Mouse (Mus musculus) adipocyte (in vitro differentiated cells): ENCODE results near the gene Plekhg6.

Experiments
- DNase-seq: peaks from one replicate; pipeline ENCODE4 v3.0.0-alpha.2; 2016; ENCODE audit warnings: low spot score

Plekhg6 gene

GRCm38 (mm10) chr6:125353655-125354054 is 26.9 kb downstream of the Plekhg6 start:
- DNase-seq: no peak

DNA sequence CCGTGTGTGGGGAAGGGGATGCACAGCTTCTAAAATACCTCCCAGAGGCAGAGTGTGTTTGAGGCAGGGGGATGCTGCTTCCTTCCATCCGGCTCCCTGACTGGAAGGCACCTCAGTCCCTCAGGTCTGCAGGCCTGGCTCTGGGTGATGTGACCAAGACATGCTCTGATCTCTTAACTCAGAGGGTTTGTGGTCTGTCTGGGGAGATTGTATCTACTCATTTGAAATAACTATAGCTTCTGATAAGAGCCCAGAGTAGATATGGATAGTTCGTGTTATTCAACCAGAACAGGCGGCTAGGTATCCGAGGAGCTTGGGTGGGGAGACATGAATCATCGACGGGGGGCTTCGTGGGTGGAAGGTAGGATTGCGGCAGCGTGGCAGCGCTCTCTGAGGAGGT is 27.4 kb downstream of the Plekhg6 start:
- DNase-seq: no peak

GRCm38 (mm10) chr6:125352811-125353210 is 27.8 kb downstream of the Plekhg6 start:
- DNase-seq: peak; percentile 55

DNA sequence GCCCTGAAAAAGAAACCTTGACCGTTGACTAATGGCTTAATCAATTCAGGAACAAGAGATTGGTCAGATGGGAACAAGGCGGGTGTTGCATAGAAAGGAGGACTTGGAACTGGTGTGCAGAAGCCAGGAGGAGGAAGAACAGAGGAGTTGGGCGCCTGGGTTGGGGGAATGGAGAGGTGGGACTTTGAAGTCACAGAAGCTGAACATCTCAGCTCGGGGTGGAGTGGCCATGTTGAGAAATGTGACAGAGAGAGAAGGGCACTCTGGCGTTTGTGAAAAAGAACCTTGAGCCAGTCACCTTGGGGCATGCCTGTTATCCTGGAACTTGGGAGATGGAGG is 28.6 kb downstream of the Plekhg6 start:
- DNase-seq: no peak

DNA sequence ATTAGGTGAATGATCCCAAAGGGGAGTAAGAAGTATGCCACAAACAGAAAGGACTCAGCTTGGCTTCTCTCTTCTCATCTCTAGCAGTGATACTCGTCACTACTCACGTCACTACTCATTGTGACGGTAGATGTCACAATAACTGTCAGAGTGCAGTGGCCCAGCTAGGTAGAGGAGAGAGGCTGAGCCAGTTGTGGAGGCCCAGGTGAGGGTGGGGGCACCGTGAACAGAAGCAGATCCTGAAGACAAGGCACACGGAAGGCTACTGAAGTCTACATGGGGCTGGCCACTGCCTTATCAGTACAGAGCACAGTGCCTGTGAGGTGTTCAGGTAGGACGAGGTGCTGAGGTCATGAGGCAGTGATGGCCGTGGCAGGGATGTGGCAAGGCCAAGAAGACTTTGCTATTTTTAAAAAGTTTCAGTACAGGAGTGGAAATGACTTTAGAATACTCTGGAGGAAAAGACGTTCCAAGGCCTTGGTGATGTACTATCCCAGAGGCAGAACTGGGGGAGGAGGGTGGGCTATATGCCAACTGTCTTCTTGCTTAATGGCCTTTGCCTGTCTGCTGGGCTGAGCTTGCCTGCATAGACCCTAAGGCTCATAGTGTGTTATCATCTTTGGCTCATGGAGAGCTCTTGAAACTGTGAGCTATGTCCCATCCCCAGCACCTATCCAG is 29.1 kb downstream of the Plekhg6 start:
- DNase-seq: peak; percentile 83

DNA sequence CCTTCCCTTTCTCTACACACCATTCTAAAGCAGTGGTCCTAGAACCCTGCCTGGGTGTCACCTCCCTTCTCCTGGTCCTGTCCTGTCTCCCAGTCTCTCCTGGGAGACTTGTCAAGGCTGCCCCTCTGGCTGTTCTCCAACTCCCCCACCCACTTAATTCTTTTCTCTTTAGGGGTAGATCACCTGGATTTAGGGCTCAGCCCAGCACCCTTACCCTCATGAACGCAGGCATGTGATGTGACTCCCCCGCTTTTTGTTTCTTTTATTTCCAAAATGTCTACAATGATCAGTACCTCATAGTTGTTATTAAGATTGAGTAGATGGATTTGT is 29.6 kb downstream of the Plekhg6 start:
- no peak for DNase-seq

- DNase-seq: peak; percentile 55
Measured at GRCm38 (mm10) chr6:125350231-125350994, 30.2 kb downstream of the Plekhg6 start.

DNA sequence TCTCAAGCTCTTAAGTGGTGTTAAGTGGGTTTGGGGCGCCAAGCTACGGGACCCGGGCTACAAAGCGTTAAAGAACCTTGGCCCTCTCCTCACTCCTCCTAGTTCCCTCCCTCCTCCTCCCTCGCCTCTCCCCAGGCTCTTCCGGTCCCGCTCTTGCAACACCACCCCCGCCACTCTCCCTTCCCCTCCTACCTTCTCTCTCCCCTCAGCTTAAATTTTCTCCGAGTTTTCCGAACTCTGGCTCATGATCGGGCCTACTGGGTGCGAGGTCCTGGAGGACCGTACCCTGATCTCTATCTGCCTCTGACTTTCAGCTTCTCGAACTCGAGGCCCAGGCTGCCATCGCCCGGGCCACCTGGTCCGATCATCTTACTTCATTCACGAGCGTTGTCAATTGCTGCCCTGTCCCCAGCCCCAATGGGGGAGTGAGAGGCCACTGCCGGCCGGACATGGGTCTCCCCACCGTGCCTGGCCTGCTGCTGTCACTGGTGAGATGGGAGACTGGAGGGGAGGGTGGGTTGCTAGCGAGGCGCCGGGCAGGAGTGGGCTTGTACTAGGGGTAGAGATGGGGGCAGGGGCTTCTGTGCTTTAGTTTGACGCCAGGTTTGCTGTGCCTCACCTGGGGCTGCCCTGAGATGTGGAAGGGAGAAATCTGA is 30.9 kb downstream of the Plekhg6 start:
- peak; percentile 94 for DNase-seq

- peak; percentile 72 for DNase-seq
Measured at GRCm38 (mm10) chr6:125348721-125349574, 31.6 kb downstream of the Plekhg6 start, which contains the start of gene Tnfrsf1a. Tnfrsf1a (plus strand) TSS chr6:125349362.

- DNase-seq: no peak
Measured at GRCm38 (mm10) chr6:125346029-125346428, 34.6 kb downstream of the Plekhg6 start.

DNA sequence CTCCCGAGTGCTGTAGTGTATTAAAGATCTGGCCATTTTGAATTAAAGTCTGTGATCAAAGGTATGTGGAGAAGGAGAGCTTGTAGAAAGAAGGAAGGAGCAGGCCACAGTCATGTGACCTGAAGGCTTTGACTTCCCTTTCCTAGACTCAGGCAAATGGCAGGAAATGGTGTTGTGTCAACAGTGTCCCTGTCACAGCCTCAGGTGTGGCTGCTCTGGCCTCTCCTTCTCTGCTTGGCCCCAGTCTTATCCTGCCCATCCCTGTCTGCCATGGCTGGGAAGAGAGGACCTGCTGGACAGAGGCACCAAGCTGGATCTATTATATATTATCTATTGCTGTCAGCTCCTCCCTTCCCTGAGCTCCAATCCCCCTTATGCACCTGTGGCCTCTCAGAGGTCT is 35.0 kb downstream of the Plekhg6 start:
- DNase-seq: no peak

DNA sequence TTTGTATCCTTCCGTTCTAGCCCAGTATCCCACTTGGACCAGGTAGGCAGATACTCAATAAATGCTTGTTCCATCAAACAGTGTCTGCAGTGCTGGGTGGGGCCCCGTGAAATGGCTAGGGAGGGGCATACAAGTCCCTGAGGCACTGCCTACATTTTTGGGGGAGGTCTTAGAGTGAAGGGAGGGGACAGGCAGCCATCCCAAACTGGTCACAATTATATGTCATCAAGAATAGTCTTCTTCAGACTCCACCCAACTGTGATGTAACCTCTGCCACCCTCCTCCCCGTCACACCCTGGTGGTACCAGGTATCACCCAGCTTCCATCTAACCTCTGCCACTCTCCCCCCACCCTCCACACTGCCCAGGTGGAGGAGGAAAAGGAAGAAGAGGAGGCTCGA is 35.7 kb downstream of the Plekhg6 start:
- DNase-seq: no peak

GRCm38 (mm10) chr6:125344084-125344483 is 36.5 kb downstream of the Plekhg6 start:
- DNase-seq: peak; percentile 97

- DNase-seq: peak; percentile 56
Measured at GRCm38 (mm10) chr6:125342198-125342597, 38.4 kb downstream of the Plekhg6 start.

DNA sequence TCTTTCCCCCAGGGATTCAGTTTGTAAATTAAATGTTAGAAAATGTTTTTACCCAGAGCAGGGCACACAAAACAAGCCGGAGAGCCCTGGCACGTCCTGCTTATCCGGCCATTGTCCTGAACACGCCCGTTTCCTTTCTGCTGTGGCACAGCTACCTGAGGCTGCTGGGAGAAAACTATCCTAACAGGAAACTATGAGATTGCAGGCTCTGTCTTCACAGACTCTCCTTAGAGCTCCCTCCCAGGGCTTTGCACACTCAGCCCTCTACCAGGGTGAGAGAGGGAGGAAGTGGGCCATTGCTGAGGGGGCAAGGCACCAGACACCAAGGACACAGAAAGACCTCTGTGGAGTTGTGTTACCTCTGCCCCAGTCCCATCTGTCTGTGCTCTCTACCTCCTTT is 40.3 kb downstream of the Plekhg6 start:
- DNase-seq: no peak

GRCm38 (mm10) chr6:125338791-125339660 is 41.6 kb downstream of the Plekhg6 start:
- DNase-seq: no peak

DNA sequence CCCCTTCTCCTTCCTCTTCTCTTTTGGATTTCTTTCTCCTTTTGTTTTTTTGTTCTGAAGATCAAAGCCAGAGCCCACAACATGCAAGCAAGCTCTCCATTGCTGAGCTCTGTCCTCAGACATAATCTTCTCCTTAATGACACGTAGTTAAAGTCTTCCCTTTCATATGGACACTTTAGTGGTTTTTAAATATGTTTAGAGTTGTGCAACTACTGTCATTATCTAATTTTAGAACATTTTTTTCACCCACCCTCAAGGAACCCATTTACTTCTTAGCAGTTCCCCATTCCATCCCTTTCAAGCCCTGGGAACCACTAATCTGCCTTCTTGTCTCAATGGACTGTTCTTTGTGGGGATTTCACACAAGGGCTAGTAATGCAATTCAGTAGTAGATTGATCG is 46.2 kb downstream of the Plekhg6 start:
- DNase-seq: no peak

- no peak for DNase-seq
Measured at GRCm38 (mm10) chr6:125333112-125333899, 47.3 kb downstream of the Plekhg6 start.

DNA sequence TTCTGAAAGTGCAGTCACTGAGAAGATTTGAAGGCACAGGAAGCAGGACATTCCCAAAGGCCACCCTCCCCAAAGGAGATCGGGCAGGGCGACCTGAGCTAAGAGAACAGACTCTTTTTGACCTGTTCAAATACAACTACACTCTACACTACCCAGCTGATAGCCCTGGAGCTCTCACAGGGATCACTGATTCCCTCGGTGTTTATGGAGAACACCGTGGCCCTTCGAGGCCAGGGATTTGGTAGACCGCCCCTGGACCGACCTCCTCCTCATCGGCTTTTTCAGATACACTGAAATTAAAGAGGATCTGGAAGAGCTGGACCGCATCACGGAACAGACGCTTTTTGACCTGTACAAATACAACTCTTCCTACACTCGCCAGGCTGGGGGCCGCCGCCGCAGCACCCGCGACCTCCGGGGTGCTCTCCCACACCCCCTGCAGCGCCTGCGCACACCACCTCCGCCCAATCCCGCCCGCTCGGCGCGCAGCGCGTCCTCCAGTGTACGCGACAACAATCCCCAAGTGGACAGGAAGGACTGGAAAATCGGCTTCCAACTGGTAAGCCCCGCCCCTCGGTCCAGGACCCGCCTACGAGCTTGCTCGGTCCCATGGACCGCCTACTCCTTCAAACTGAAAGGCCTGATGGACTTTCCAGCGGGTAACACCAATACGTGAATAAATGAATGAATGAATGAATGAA is 49.8 kb downstream of the Plekhg6 start:
- peak; percentile 87 for DNase-seq

DNA sequence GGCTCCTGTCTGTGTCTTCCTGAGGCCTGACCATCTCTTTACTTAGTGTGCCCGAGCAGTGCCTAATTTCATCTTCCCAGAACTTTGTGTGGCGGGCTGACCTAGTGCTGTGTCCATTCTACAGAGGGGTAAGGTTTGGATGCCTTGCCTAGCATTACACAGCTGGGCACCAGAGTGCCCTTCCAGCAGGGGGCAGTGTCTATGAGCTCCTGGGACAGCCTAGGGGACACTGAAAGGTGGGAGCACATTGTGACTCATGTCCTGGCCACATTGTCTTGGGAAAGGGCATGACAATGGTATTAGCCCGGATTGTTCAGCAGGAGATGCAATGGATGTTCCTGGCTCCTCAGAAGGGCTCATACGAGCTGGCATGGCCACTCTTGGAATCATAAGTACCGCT is 52.4 kb downstream of the Plekhg6 start:
- peak; percentile 42 for DNase-seq
